Mouse (Mus musculus) MEL (cell line): Measurements from ENCODE around the gene Osbpl3. TPM values are rescaled to one million over a fixed set of nuclear protein-coding genes. Genes with fewer than 3 reads are reported as not detected.

ENCODE experiments used
- DNase-seq: peaks from one replicate; pipeline ENCODE4 v3.0.0; 2011; ENCODE audit warnings: low read depth, low spot score
- H3K27ac ChIP-seq: 2 replicates; pipeline ENCODE4 v1.5.1; 2012; ENCODE audit warnings: low read depth, mild to moderate bottlenecking, control low read depth, low read length, moderate library complexity; ENCODE audit not compliant: control insufficient read depth
- H3K27me3 ChIP-seq, 2 experiments: fragments of 150-350 bp in 1 of 2; sonication (generic) in 1 of 2; 2 replicates each; pipeline ENCODE4 v1.6.1; 2012; ENCODE audit warnings: low read length in 2 of 2, mild to moderate bottlenecking in 2 of 2, improper control_type of control experiment in 1 of 2, moderate library complexity in 1 of 2; ENCODE audit not compliant: insufficient read depth in 2 of 2, control insufficient read depth in 1 of 2
- H3K36me3 ChIP-seq, 2 experiments: 2 replicates each; pipeline ENCODE4 v1.6.1; 2012 to 2014; ENCODE audit warnings: low read length in 2 of 2, improper control_type of control experiment in 1 of 2, inconsistent platforms in 1 of 2, mild to moderate bottlenecking in 1 of 2; ENCODE audit not compliant: insufficient read depth in 2 of 2, control insufficient read depth in 1 of 2
- H3K4me1 ChIP-seq, 2 experiments: fragments of 150-350 bp in 1 of 2; sonication (generic) in 1 of 2; 2 replicates each; pipeline ENCODE4 v1.6.1; 2012; ENCODE audit warnings: low read length in 2 of 2, improper control_type of control experiment in 1 of 2, mild to moderate bottlenecking in 1 of 2; ENCODE audit not compliant: insufficient read depth in 2 of 2, control insufficient read depth in 1 of 2
- H3K4me3 ChIP-seq, 2 experiments: fragments of 150-350 bp in 1 of 2; sonication (generic) in 1 of 2; 2 replicates each; pipeline ENCODE4 v1.5.1; 2012; ENCODE audit warnings: low read depth in 2 of 2, low read length in 2 of 2, mild to moderate bottlenecking in 2 of 2, moderate library complexity in 2 of 2, control low read depth in 1 of 2, improper control_type of control experiment in 1 of 2; ENCODE audit not compliant: control insufficient read depth in 1 of 2, insufficient read depth in 1 of 2
- H3K79me2 ChIP-seq: 2 replicates; pipeline ENCODE4 v1.6.1; 2012; ENCODE audit warnings: mild to moderate bottlenecking, low read length, moderate library complexity; ENCODE audit not compliant: control insufficient read depth, poor library complexity, insufficient read depth
- H3K9ac ChIP-seq: 2 replicates; pipeline ENCODE4 v1.6.1; 2012; ENCODE audit warnings: low read depth, mild to moderate bottlenecking, control low read depth, low read length, moderate library complexity; ENCODE audit not compliant: control insufficient read depth, poor library complexity, severe bottlenecking
- H3K9me3 ChIP-seq: fragments of 150-350 bp; sonication (generic); replicated peaks from 2 replicates; pipeline ENCODE4 v1.6.1; 2012; ENCODE audit warnings: mild to moderate bottlenecking, low read length, improper control_type of control experiment, moderate library complexity; ENCODE audit not compliant: insufficient read depth
- BHLHE40 ChIP-seq: IDR thresholded peaks from 2 replicates; pipeline ENCODE4 v1.6.1; 2012; ENCODE audit warnings: low read depth, mild to moderate bottlenecking, inconsistent platforms, low read length, improper control_type of control experiment, borderline replicate concordance
- CHD1 ChIP-seq: IDR thresholded peaks from 2 replicates; pipeline ENCODE4 v1.6.1; 2012; ENCODE audit warnings: low read depth, mild to moderate bottlenecking, inconsistent platforms, low read length, improper control_type of control experiment
- E2F4 ChIP-seq: IDR thresholded peaks from 2 replicates; pipeline ENCODE4 v1.6.1; 2011; ENCODE audit warnings: low read depth, low read length, improper control_type of control experiment, borderline replicate concordance
- ELF1 ChIP-seq: IDR thresholded peaks from 2 replicates; pipeline ENCODE4 v1.6.1; 2014; ENCODE audit warnings: low read depth, mild to moderate bottlenecking, inconsistent platforms, low read length, improper control_type of control experiment, moderate library complexity
- EP300 ChIP-seq, 2 experiments: IDR thresholded peaks; 2 replicates each; pipeline ENCODE4 v1.6.1; 2011; ENCODE audit warnings: improper control_type of control experiment in 2 of 2, low read length in 2 of 2, low read depth in 1 of 2, mild to moderate bottlenecking in 1 of 2
- ETS1 ChIP-seq: IDR thresholded peaks from 2 replicates; pipeline ENCODE4 v1.6.1; 2012; ENCODE audit warnings: low read depth, mild to moderate bottlenecking, inconsistent platforms, low read length, improper control_type of control experiment, moderate library complexity
- HCFC1 ChIP-seq: IDR thresholded peaks from 2 replicates; pipeline ENCODE4 v1.6.1; 2012; ENCODE audit warnings: low read depth, mild to moderate bottlenecking, inconsistent platforms, low read length, improper control_type of control experiment, moderate library complexity
- JUND ChIP-seq: IDR thresholded peaks from 2 replicates; pipeline ENCODE4 v1.6.1; 2011; ENCODE audit warnings: low read depth, mild to moderate bottlenecking, improper control_type of control experiment, low read length
- KAT2A ChIP-seq: conservative IDR thresholded peaks from 2 replicates; pipeline ENCODE4 v1.6.1; 2012; ENCODE audit warnings: low read depth, low read length, improper control_type of control experiment, inconsistent platforms
- MAFK ChIP-seq: IDR thresholded peaks from 2 replicates; pipeline ENCODE4 v1.6.1; 2011; ENCODE audit warnings: low read depth, mild to moderate bottlenecking, low read length, improper control_type of control experiment, borderline replicate concordance
- MAZ ChIP-seq: IDR thresholded peaks from 2 replicates; pipeline ENCODE4 v1.6.1; 2012; ENCODE audit warnings: low read depth, mild to moderate bottlenecking, inconsistent platforms, low read length, improper control_type of control experiment
- MEF2A ChIP-seq: IDR thresholded peaks from 2 replicates; pipeline ENCODE4 v1.6.1; 2014; ENCODE audit warnings: low read depth, mild to moderate bottlenecking, inconsistent platforms, low read length, improper control_type of control experiment; ENCODE audit not compliant: poor library complexity, insufficient replicate concordance, severe bottlenecking; ENCODE audit errors: extremely low read depth
- MXI1 ChIP-seq: IDR thresholded peaks from 2 replicates; pipeline ENCODE4 v1.6.1; 2011; ENCODE audit warnings: mild to moderate bottlenecking, low read depth, low read length, improper control_type of control experiment
- NRF1 ChIP-seq: IDR thresholded peaks from 2 replicates; pipeline ENCODE4 v1.6.1; 2014; ENCODE audit warnings: low read depth, mild to moderate bottlenecking, inconsistent platforms, low read length, improper control_type of control experiment, moderate library complexity; ENCODE audit not compliant: poor library complexity, insufficient read depth, severe bottlenecking
- POLR2AphosphoS5 ChIP-seq: IDR thresholded peaks from 2 replicates; pipeline ENCODE4 v1.6.1; 2012; ENCODE audit warnings: low read depth, borderline replicate concordance, mild to moderate bottlenecking, inconsistent platforms, low read length, moderate library complexity, mixed read lengths
- RAD21 ChIP-seq: IDR thresholded peaks from 2 replicates; pipeline ENCODE4 v1.6.1; 2011; ENCODE audit warnings: mild to moderate bottlenecking, low read depth, low read length, improper control_type of control experiment
- RCOR1 ChIP-seq: IDR thresholded peaks from 2 replicates; pipeline ENCODE4 v1.6.1; 2012; ENCODE audit warnings: low read depth, mild to moderate bottlenecking, inconsistent platforms, low read length, improper control_type of control experiment
- TAL1 ChIP-seq: IDR thresholded peaks from 2 replicates; pipeline ENCODE4 v1.6.1; 2012; ENCODE audit warnings: mild to moderate bottlenecking, inconsistent platforms, low read length, moderate library complexity, mixed read lengths
- TBP ChIP-seq: IDR thresholded peaks from 2 replicates; pipeline ENCODE4 v1.8.0; 2011; ENCODE audit warnings: low read depth, low read length, improper control_type of control experiment
- UBTF ChIP-seq: IDR thresholded peaks from 2 replicates; pipeline ENCODE4 v1.6.1; 2012; ENCODE audit warnings: low read depth, mild to moderate bottlenecking, inconsistent platforms, low read length, improper control_type of control experiment, moderate library complexity, borderline replicate concordance; ENCODE audit not compliant: insufficient read depth
- ZKSCAN1 ChIP-seq: IDR thresholded peaks from 2 replicates; pipeline ENCODE4 v1.6.1; 2012; ENCODE audit warnings: low read depth, mild to moderate bottlenecking, inconsistent platforms, low read length, improper control_type of control experiment, moderate library complexity
- polyA plus RNA-seq, 2 experiments: library from polyadenylated mRNA; stranded (reverse) in 1 of 2; unstranded in 1 of 2; fragments of >175 nt in 1 of 2; fragments of >200 nt in 1 of 2; gene quantifications; 2 replicates each; pipeline versions ENCODE4 v1.2.1 to v1.2.4; 2012; ENCODE audit warnings: low replicate concordance in 2 of 2, low read depth in 1 of 2; ENCODE audit not compliant: insufficient read length in 2 of 2, insufficient read depth in 1 of 2, missing spikeins in 1 of 2
- total RNA-seq: library from RNA; depleted of rRNA; stranded (reverse); fragments of 300-350 nt; gene quantifications from 2 replicates; pipeline ENCODE4 v1.2.3, GENCODE M21; 2012

The Osbpl3 gene
- total and polyA plus RNA-seq, 3 experiments = 4.9 to 5.6 TPM; not detected in 1

- TF ChIP-seq BHLHE40 (peak; percentile 61; the same call in 1 of the 2 replicates), HCFC1 (0 out of 2 replicates have a peak, but pooled peaks have one; percentile 15), RAD21 (no peak), ELF1 (0 out of 2 replicates have a peak, but pooled peaks have one; percentile 8), EP300 (IDR thresholded peaks at IDR 0.05; ENCODE audit: low read depth in 1 of 2, low read length in 2 of 2) (peak; percentile 43 to 79; a peak in 3 of 4 replicates)
Observed at GRCm38 (mm10) chr6:50377742-50378720, 78.0 kb downstream of the Osbpl3 start (continued).

GRCm38 (mm10) chr6:50376684-50377083 is 79.3 kb downstream of the Osbpl3 start:
- Histone ChIP-seq H3K9me3 (no peaks in the 10 kb centered on the region), H3K4me3 (no peak overlapping the region)
- no peak for DNase-seq
- TF ChIP-seq EP300 (IDR thresholded peaks at IDR 0.05; ENCODE audit: low read depth in 1 of 2, low read length in 2 of 2) (no peak), RCOR1 (no peak), MAFK (no peak), JUND (no peak), TBP (no peak), NRF1 (no peak), RAD21 (no peak), CHD1 (no peak), ETS1 (no peak), POLR2AphosphoS5 (no peak), TAL1 (no peak), HCFC1 (no peak), MXI1 (no peak), ZKSCAN1 (no peak), MEF2A (no peak), E2F4 (no peak), MAZ (no peak), UBTF (no peak), KAT2A (no peak)
- TF ChIP-seq, all 39 proteins: peak for 0
- peak overlapping the region; percentile 89 for H3K27ac ChIP-seq
- no peaks in the 10 kb centered on the region for H3K79me2 ChIP-seq
- H3K27me3 ChIP-seq = no peaks in the 10 kb centered on the region
- H3K9ac ChIP-seq = no peak overlapping the region
- H3K36me3 ChIP-seq = peaks cover 0 to 11% of the 10 kb centered on the region in 2 experiments; a peak in 2 of 4 replicates
- peaks cover 13 to 14% of the 10 kb centered on the region in 2 experiments for H3K4me1 ChIP-seq
